Mouse (Mus musculus) ES-E14 (cell line): ENCODE measurements at regions not wholly inside any gene's neighbourhood (a gene's known extent, or its start where the extent isn't known, plus 50 kb on each side); places are given as distances from the start of the nearest gene placed in this dataset.

Experiments
- DNase-seq: peaks from one replicate; pipeline ENCODE4 v3.0.0-alpha.2; 2013; ENCODE audit warnings: low read depth, low spot score
- H3K27ac ChIP-seq: 2 replicates; pipeline ENCODE4 v1.5.1; 2012; ENCODE audit warnings: low read depth, mild to moderate bottlenecking, low read length, moderate library complexity, mixed read lengths; ENCODE audit not compliant: poor library complexity, insufficient read depth, severe bottlenecking
- H3K36me3 ChIP-seq: 2 replicates; pipeline ENCODE4 v1.6.1; 2012; ENCODE audit warnings: mild to moderate bottlenecking, low read length, moderate library complexity, mixed read lengths; ENCODE audit not compliant: control insufficient read depth, poor library complexity, insufficient read depth, severe bottlenecking
- H3K4me1 ChIP-seq, 2 experiments: fragments of 150-350 bp in 1 of 2; sonication (generic) in 1 of 2; 2 replicates each; pipeline ENCODE4 v1.6.1; 2012; ENCODE audit warnings: low read length in 2 of 2, mild to moderate bottlenecking in 1 of 2, mixed read lengths in 1 of 2; ENCODE audit not compliant: control insufficient read depth in 2 of 2, insufficient read depth in 2 of 2, poor library complexity in 1 of 2
- H3K4me3 ChIP-seq, 2 experiments: fragments of 150-350 bp in 1 of 2; sonication (generic) in 1 of 2; 2 replicates each; pipeline ENCODE4 v1.5.1; 2012; ENCODE audit warnings: low read length in 2 of 2, low read depth in 1 of 2, mild to moderate bottlenecking in 1 of 2, mixed read lengths in 1 of 2; ENCODE audit not compliant: insufficient read depth in 1 of 2, poor library complexity in 1 of 2, severe bottlenecking in 1 of 2
- H3K9ac ChIP-seq: 2 replicates; pipeline ENCODE4 v1.6.1; 2012; ENCODE audit warnings: low read depth, mild to moderate bottlenecking, low read length, mixed read lengths; ENCODE audit not compliant: poor library complexity, insufficient read depth, severe bottlenecking
- H3K9me3 ChIP-seq: fragments of 150-350 bp; sonication (generic); 2 replicates; pipeline ENCODE4 v1.6.1; 2012; ENCODE audit warnings: low read depth, mild to moderate bottlenecking, low read length; ENCODE audit not compliant: control insufficient read depth, insufficient read depth
- CHD2 ChIP-seq: IDR thresholded peaks from 2 replicates; pipeline ENCODE4 v1.6.1; 2014; ENCODE audit warnings: mild to moderate bottlenecking, low read depth, low read length, inconsistent platforms
- HCFC1 ChIP-seq: IDR thresholded peaks from 2 replicates; pipeline ENCODE4 v1.6.1; 2012; ENCODE audit warnings: low read length, inconsistent platforms, borderline replicate concordance; ENCODE audit not compliant: insufficient read depth
- MAFK ChIP-seq: IDR thresholded peaks from 2 replicates; pipeline ENCODE4 v1.6.1; 2014; ENCODE audit warnings: mild to moderate bottlenecking, low read depth, low read length, inconsistent platforms; ENCODE audit not compliant: insufficient read depth
- ZC3H11A ChIP-seq: IDR thresholded peaks from 2 replicates; pipeline ENCODE4 v1.6.1; 2012; ENCODE audit warnings: low read depth, mild to moderate bottlenecking, inconsistent platforms, low read length, borderline replicate concordance
- ZNF384 ChIP-seq: IDR thresholded peaks from 2 replicates; pipeline ENCODE4 v1.6.1; 2012; ENCODE audit warnings: low read depth, low read length, inconsistent platforms
- in situ Hi-C, 2 experiments: fragments of 600-800 bp; cut with MboI; formaldehyde crosslinking; loops; one replicate each; pipeline ENCODE4 v1.15.1; 2025; ENCODE audit warnings: low sequenced_read_pairs in 2 of 2, inconsistent platforms in 1 of 2; ENCODE audit not compliant: unreplicated experiment in 2 of 2

GRCm38 (mm10) chr9:115414190-115414589 is 104.0 kb upstream of the Stt3b start:
- Histone ChIP-seq H3K36me3 (no peaks in the 10 kb centered on the region), H3K27ac (no peak overlapping the region), H3K4me1 (no peaks in the 10 kb centered on the region), H3K4me3 (no peak overlapping the region), H3K9ac (no peak overlapping the region), H3K9me3 (no peaks in the 10 kb centered on the region)
- in situ Hi-C loops, result no loop called here
- DNase-seq, result no peak
- no peak for TF ChIP-seq ZC3H11A
- no peak for TF ChIP-seq HCFC1
- no peak for TF ChIP-seq CHD2
- no peak for TF ChIP-seq MAFK
- no peak for TF ChIP-seq ZNF384

DNA sequence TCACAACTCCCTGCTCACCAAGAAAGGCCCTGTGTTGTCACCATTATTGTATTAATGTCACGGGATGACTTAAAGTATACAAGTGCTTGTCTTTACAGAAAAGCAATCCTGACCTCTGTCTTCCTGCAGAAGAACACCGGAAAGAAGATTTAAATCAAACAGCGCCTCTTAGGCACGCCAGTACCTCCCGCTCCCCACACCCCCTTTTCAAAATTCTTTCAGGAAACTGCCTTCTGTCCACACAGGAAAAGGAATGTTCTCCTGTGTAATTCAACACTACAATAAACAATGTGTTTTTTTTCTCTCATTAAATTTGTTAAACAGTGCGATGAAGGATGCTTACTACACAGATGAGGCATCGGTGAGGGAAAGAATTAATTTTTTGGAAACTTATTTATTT is 112.6 kb upstream of the Stt3b start:
- in situ Hi-C loops, result no loop called here
- Histone ChIP-seq H3K27ac (no peak overlapping the region), H3K36me3 (no peaks in the 10 kb centered on the region), H3K9ac (no peak overlapping the region), H3K4me3 (no peak overlapping the region), H3K4me1 (no peaks in the 10 kb centered on the region), H3K9me3 (no peaks in the 10 kb centered on the region)
- DNase-seq, result no peak
- TF ChIP-seq HCFC1 (no peak), ZNF384 (no peak), CHD2 (no peak), MAFK (no peak), ZC3H11A (no peak)

GRCm38 (mm10) chr9:115426682-115427081 is 116.5 kb upstream of the Stt3b start:
- no peaks in the 10 kb centered on the region for H3K9me3 ChIP-seq
- in situ Hi-C loops, result no loop called here
- no peak overlapping the region for H3K27ac ChIP-seq
- TF ChIP-seq MAFK (no peak), ZC3H11A (no peak), ZNF384 (no peak), CHD2 (no peak), HCFC1 (no peak)
- H3K4me3 ChIP-seq, result no peak overlapping the region
- H3K9ac ChIP-seq, result no peak overlapping the region
- no peaks in the 10 kb centered on the region for H3K4me1 ChIP-seq
- no peak for DNase-seq
- no peaks in the 10 kb centered on the region for H3K36me3 ChIP-seq

DNA sequence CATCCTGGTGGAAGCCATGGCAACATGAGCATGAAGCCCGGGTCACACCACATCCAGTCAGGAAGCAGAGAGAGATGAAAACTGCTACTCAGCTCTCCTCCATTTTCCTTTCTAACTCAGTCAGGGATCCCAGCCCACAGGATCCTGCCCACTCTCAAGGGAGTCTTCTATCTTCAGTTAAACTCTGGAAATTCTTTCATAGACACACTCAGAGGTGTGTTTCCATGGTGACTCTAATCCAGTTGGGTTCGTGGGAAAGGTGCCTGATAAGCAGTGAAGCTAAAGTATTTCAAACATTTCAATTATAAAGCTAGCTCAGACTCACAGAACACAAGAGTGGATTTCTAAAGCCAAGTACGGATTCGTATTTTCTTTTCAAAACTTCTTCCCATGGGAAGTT is 120.0 kb upstream of the Stt3b start:
- no peak overlapping the region for H3K27ac ChIP-seq
- no peaks in the 10 kb centered on the region for H3K9me3 ChIP-seq
- no peaks in the 10 kb centered on the region for H3K4me1 ChIP-seq
- no peak overlapping the region for H3K4me3 ChIP-seq
- H3K36me3 ChIP-seq, result no peaks in the 10 kb centered on the region
- H3K9ac ChIP-seq, result no peak overlapping the region
- TF ChIP-seq ZNF384 (no peak), ZC3H11A (no peak), HCFC1 (no peak), CHD2 (no peak), MAFK (no peak)
- DNase-seq, result no peak
- in situ Hi-C loops, result no loop called here

DNA sequence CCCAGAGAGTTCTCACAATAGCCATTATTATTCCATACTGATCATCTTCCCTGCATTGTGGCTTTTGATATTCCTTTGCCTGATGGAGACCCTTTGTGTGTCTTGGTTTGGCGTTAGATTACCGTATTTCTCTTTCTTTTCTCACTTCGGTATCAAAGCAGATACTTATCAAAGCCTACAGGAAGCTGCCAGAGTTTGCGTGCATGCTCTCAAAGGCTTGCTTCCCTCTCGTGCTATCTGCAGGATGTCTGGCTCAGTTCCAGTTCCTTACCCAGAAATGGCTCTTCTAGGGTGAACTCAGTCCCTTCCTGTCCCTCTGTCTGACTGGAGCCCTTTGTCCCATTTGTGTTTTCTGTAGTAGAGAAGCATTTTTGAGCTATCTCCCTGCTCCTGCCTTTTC is 124.5 kb upstream of the Stt3b start:
- in situ Hi-C loops, result no loop called here
- H3K27ac ChIP-seq, result no peak overlapping the region
- no peaks in the 10 kb centered on the region for H3K36me3 ChIP-seq
- H3K4me1 ChIP-seq, result no peaks in the 10 kb centered on the region
- TF ChIP-seq ZC3H11A (no peak), MAFK (no peak), ZNF384 (no peak), CHD2 (no peak), HCFC1 (no peak)
- H3K4me3 ChIP-seq, result no peak overlapping the region
- no peaks in the 10 kb centered on the region for H3K9me3 ChIP-seq
- no peak overlapping the region for H3K9ac ChIP-seq
- DNase-seq, result no peak
